Comparison of ENCODE assay signal across 8 mouse cellular contexts in the genomic region with DNA sequence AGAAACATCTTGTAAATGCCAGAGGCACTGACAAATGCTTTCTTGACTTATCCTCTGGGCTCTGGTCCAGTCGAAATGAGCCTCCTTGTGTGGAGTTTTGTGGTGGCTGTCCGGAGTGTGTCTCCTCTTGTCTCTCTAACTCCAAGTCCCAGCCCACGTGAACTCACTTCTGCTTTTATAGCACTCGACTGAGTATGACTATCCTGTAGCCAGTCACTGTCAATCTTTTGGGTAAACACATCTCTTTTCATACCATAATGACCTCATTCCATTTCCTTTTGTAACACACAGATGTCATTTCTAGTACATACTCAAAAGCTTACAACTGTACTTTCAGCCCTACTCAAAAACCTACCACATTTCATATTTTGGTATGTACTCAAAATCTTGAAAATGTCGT. TPM values are rescaled to one million over a fixed set of nuclear protein-coding genes. Genes with fewer than 3 reads are reported as not detected.
DNase-seq lines count a peak whose midpoint lies in the region; ATAC-seq and TF ChIP-seq lines count a peak whose summit lies in the region.
"Not testable (repeated sequence)": the region's sequence is repeated elsewhere in the genome, so short reads cannot be mapped to it uniquely, and the experiment has no call there.

No protein-coding gene starts in this region.

- not testable (repeated sequence) for H3K4me3 ChIP-seq in bone marrow macrophage, adult 2 months (ENCODE audit: insufficient read depth, low read length); macrophage (ENCODE audit: inconsistent target); stomach, embryonic 15.5 days (replicated peaks)

- not testable (repeated sequence) for H3K9ac ChIP-seq in stomach, embryonic 15.5 days

- H3K36me3 ChIP-seq in macrophage (ENCODE audit: inconsistent target); stomach, embryonic 15.5 days: not testable (repeated sequence)

- H3K79me2 ChIP-seq in macrophage (ENCODE audit: inconsistent target) = peaks cover 29% of the 10 kb centered on the region; the same call in 1 of the 2 replicates

- TF ChIP-seq POLR2A in bone marrow macrophage, adult 2 months (IDR thresholded peaks at IDR 0.05; ENCODE audit: borderline replicate concordance, low read depth, low read length) = not testable (repeated sequence)

- not testable (repeated sequence) for H3K27me3 ChIP-seq in stomach, embryonic 15.5 days (replicated peaks)

- DNase-seq in 416B (ENCODE audit: low read depth) = peak; percentile 65
- peak; percentile 40 for DNase-seq in thymus, postnatal 25 days

- peaks cover 34% of the 10 kb centered on the region for H3K4me1 ChIP-seq in bone marrow macrophage, adult 2 months (ENCODE audit: control insufficient read depth, insufficient read depth, low read length)
- H3K4me1 ChIP-seq in stomach, embryonic 15.5 days = not testable (repeated sequence)

- peak; percentile 40 for ATAC-seq in CD4-positive, CD25-positive, alpha-beta regulatory T cell, adult 4 months
- ATAC-seq in hematopoietic stem cell, adult 5-6 weeks (replicated peaks in 1 of 2; ENCODE audit: insufficient read depth in 1 of 2, low FRiP score in 2 of 2, low TSS enrichment in 1 of 2, low read depth in 1 of 2, poor library complexity in 2 of 2, severe bottlenecking in 2 of 2) = peak; percentile 71 to 89
- peak; percentile 87 for ATAC-seq in neutrophil, adult 5-6 weeks (ENCODE audit: extremely low read depth, insufficient number of reproducible peaks, low FRiP score, poor library complexity, severe bottlenecking)
- ATAC-seq in stomach, embryonic 15.5 days (ENCODE audit: insufficient read depth, low FRiP score, low read depth) = peak; percentile 18; the same call in 1 of the 2 replicates

- TF ChIP-seq CTCF in bone marrow macrophage, adult 2 months (IDR thresholded peaks at IDR 0.05; ENCODE audit: low read depth, low read length) = not testable (repeated sequence)

- not testable (repeated sequence) for H3K9me3 ChIP-seq in stomach, embryonic 15.5 days

- peak overlapping the region; percentile 64 for H3K27ac ChIP-seq in bone marrow macrophage, adult 2 months (ENCODE audit: insufficient read depth, low read depth, low read length)
- peak overlapping the region; percentile 35 for H3K27ac ChIP-seq in macrophage
- H3K27ac ChIP-seq in stomach, embryonic 15.5 days = not testable (repeated sequence)

- not testable (repeated sequence) for H3K4me2 ChIP-seq in stomach, embryonic 15.5 days

- 18% methylated on average over 5 of the region's 5 CpGs for WGBS in macrophage (ENCODE audit: missing documents)
- 43% methylated on average over 5 of the region's 5 CpGs for WGBS in stomach, embryonic 15.5 days

RNA-seq across cellular contexts. Expression of gene Lamc1, which starts 33.1 kb away (rescaled TPM):
- 10 to 100 TPM; 11.6 to 12.5 TPM for polyA plus RNA-seq in CD4-positive, CD25-positive, alpha-beta regulatory T cell, adult 4 months (2017; shearing (Covaris generic))
- 15.5 and 16.4 TPM in 2 replicates for polyA plus RNA-seq in bone marrow macrophage, adult 2 months (2012; ENCODE audit: insufficient read depth, insufficient read length, missing spikeins)
- total RNA-seq in hematopoietic stem cell, adult 5-6 weeks (2017) = 5.3 and 5.5 TPM in 2 replicates
- 10 to 100 TPM in 21 of 26 experiments, 1 to 10 TPM in 5; 5.8 to 60.1 (median 25.6) TPM for total RNA-seq in macrophage (2018; cell fraction: chromatin; rRNA removed)
- total RNA-seq in macrophage (2018; cell fraction: cytosol; rRNA removed) = 10 to 100 TPM in 20 of 26 experiments, 1 to 10 TPM in 6; 5.9 to 30.9 (median 16.5) TPM
- 10 to 100 TPM; 16.2 to 60.5 (median 32.5) TPM for total RNA-seq in macrophage (2018; cell fraction: nucleus; rRNA removed)
- 14.7 to 21.0 TPM (median 18.9 TPM) in 3 replicates for polyA plus RNA-seq in macrophage (2018)
- 12.2 and 13.8 TPM in 2 replicates for total RNA-seq in neutrophil, adult 5-6 weeks (2017)
- 62.9 and 64.0 TPM in 2 replicates for polyA plus RNA-seq in stomach, embryonic 15.5 days (2015; fragmentation: Nextera tagmentation; extraction: Ambion mirVana)

Comparison
In these comparisons a context has a peak if more than half of its experiments do, and no peak if none do; other contexts are left out.
1. ATAC-seq: peak in every context shown above with its lines; median percentile 87 in neutrophil, adult 5-6 weeks; 80 in hematopoietic stem cell, adult 5-6 weeks; 40 in CD4-positive, CD25-positive, alpha-beta regulatory T cell, adult 4 months; 18 in stomach, embryonic 15.5 days.